In genomic region chr16:5668403-5668967, GRCm38 (mm10) we compare ENCODE assay signal across 13 mouse cellular contexts.
"Had no signal": no experiment of that assay in that cellular context is flagged by ENCODE, and none has a peak within 500 bp of the region (broad histone marks: within the 10 kb centered on the region; RNA-seq: fewer than 3 reads in every experiment).

No protein-coding gene starts in this region.

- H3K27me3 ChIP-seq: kidney, embryonic 15.5 days; limb, embryonic 12.5 days; neural tube, embryonic 12.5 days had no signal

- H3K9me3 ChIP-seq: kidney, embryonic 15.5 days; limb, embryonic 12.5 days; neural tube, embryonic 12.5 days had no signal

- H3K4me3 ChIP-seq: kidney, embryonic 15.5 days; limb, embryonic 12.5 days; neural tube, embryonic 12.5 days had no signal

- H3K4me2 ChIP-seq: kidney, embryonic 15.5 days; limb, embryonic 12.5 days; neural tube, embryonic 12.5 days had no signal

- H3K36me3 ChIP-seq: kidney, embryonic 15.5 days; limb, embryonic 12.5 days; neural tube, embryonic 12.5 days had no signal

- H3K27ac ChIP-seq: kidney, embryonic 15.5 days; limb, embryonic 12.5 days; liver, embryonic 14.5 days; neural tube, embryonic 12.5 days had no signal

- DNase-seq: kidney, adult 2 months; kidney, postnatal 14 days; layer of hippocampus, adult 9-11 months; layer of hippocampus, postnatal 36 days; liver; lung, adult 18-20 months; spleen, adult 18-20 months; thymus, adult 18-20 months; thymus, postnatal 14 days had no signal

- H3K4me1 ChIP-seq: kidney, embryonic 15.5 days; limb, embryonic 12.5 days; neural tube, embryonic 12.5 days had no signal

- H3K9ac ChIP-seq: kidney, embryonic 15.5 days; limb, embryonic 12.5 days; liver, embryonic 14.5 days; neural tube, embryonic 12.5 days had no signal
